Mouse (Mus musculus): ENCODE data around the gene Snx7.

Gene Snx7

DNA sequence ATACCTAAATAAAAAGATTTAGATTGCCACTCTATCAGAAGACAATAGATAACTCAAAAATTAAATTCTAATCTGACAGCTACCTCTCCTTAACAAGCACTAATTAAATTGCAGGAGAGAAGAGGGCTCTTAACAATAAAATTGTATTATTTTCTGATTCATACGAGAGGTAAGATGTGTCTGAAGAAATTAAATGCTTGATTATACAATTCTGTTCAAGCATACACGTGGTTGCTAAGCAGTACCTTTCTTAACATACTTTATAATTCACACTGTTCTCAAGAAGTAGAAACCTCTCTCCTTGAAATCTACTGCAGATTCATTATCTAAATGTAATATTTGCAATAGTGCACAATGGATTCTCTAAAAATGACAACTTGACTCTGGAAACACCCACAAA lies 54.5 kb downstream of the Snx7 start:
- DNase-seq = no peak

DNA sequence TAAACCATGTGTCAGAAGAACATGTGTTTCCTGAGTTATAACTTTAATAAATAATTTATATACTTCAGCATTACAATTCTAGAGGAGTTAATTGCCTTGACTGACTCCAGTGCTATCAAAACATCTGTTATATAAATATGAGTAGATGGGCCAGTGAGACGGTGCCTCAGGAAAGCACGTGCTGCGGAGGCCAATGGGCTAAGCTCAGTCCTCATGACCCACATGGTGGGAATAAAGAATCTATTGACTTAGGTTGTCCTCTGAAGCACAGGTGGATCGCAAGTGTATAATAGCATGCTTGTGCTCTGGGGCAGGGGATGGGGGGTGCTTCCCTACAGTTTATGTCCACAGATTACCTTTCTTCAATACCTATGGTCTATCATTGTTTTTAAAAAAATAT lies 56.6 kb downstream of the Snx7 start:
- no peak for DNase-seq

DNA sequence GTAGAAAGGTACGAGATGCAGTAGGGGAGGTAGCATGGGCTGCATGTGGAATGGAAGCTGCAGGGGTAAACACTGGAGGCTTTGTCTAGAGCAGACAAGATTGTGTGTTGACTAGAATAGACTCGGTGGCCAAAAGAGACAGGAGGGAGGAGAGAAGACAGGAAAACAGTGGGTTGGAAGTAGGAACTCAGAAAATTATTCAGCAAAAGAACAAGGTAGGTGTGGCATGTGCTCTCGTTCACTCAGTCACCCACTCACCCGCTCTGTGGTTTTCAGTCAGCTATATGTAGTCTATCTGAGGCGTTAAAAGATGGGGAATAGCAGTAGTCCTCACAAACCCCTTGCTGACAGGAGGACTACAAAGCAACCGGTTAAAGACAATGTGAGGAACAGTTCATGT lies 63.0 kb downstream of the Snx7 start:
- no peak for DNase-seq

DNA sequence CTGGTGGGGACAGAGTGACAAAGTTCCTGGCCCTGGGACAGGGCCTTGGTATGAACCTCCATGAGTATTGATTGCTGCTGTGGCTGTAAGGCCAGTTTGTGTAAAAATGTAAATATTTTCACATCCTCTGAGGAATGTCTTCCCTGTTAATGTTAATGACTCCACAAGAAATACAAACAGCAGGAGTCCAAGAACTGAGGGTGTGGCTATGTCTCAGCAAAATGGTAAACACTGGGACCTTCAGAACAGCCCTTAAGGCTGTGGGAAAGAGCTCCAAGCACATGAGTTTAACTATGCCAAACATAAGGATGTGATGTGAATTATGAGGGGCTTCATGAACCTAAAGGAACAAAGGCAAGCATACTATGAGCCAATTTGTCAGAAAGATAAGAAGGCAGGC lies 74.2 kb downstream of the Snx7 start:
- no peak for DNase-seq

DNA sequence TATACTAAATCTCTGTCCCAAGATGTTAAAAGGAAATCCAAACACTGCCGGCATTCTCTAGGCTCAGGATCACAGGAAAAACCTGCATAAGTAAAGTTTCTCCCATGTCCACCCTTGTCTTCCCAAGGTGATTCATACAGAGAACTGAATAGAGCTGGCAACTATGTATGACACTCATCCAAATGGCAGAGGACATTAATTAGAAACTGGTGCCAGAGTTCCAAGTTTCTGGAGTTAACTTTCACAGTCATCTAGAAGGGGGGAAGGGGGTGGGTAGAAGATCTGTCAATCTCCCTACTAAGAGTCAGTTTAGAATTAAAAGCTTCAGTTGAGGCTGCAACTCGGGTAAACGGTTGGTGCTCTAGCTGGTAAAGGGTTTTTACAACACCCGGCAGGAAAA lies 76.8 kb downstream of the Snx7 start:
- DNase-seq = no peak

DNA sequence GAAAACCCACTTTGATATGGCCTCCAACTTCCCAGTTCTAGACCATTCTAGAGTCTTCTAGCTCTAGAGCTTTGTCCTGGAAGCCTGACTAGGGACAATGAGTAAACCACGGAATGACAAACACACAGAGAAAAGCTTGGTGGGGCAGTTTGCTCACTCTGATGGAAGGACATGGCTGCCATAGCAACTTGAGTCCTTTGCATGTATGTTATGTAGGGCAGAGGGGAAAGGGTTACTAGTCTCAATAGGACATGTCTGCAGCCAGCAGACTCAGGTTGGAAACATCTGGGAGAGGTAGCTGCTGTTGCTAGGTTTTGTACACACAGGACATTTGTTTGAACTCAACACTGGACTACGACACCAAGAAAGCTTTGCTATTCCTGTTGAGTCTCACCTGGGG lies 77.5 kb downstream of the Snx7 start:
- DNase-seq = no peak

DNA sequence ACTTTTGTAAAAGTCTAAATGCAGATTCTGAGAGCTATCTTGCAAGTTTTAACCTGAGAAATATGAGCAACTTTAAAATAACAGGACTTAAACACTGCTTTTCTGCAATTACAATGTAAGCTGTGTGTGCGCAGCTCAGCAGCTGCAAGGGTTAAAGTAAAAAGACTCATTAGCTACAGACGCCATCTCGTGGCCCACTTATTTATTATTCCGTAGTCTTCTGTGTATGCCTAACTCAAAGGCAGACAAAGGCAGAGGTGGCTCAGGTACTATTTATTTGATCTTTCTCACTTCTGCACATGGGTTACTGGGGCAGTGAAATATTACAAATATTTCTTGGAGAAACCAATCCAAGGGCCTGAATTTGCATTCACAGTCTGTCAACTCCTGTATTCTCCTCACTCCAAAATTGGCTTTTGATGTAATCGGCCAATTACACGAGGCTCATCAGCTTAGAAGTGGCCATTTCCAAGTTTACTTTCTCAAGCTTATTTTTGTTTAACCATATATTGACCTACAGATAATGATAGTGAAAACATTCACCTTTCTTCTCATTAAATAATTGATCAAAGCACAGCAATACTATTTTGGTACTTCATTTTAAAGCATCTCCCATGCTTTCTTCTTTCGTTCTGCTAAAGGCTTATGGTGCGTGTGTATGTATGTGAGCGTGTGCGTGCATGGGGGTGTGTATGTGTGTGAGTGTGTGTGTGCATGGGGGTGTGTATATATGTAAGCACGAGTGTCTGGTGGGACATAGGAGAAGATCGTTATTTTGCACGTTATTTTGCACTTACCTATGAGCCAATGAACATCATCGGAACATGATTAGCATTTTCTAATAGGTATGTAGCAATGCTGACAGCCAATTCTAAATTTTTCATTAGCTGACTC lies 79.7 kb downstream of the Snx7 start:
- DNase-seq = no peak

DNA sequence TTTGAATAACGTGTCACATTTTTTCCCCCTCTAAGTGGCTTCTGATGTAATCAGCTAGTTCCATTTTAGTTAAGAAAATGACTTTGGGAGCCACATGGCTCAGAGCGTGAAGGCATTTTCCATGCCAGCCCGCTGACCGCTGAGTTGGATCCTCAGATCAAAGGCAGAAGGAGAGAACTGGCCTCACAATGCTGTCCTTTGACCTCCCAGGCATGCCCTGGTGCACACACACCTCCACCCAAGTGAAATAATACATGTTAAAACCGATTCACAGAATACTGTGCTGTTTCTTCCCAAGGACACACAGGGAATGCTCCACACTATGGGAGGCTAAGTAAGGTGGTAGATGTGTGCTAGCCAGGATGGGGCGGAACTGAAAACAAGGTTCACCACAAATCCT lies 81.5 kb downstream of the Snx7 start:
- DNase-seq = no peak

DNA sequence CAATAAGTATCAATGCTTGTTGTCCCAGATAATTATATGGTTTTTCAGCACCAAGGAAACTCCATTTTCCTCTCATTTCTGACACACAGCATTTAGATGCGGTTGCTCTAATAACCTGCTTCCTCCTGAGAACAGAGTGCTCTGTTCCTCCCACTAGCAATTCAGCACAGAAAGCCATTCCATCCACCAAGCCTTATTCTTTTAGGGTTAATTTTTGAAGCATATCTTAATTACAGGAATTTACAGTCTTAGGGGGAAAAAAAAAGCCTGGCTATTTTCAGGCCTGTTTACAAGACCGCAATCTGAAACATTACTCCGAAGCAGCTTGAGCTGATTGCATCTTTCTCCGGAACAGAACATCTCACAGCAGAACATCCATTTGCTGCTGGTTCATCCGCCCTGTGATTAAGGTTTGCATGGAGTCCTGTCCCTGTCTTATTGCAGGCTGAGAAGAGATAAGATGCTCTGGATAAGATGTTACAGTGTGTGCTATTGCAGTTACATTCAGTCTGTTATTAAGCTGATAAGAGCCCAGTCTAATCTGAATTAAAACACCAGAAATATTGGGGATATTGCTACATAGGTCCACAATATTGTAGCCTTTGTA lies 116.5 kb downstream of the Snx7 start:
- no peak for DNase-seq

DNA sequence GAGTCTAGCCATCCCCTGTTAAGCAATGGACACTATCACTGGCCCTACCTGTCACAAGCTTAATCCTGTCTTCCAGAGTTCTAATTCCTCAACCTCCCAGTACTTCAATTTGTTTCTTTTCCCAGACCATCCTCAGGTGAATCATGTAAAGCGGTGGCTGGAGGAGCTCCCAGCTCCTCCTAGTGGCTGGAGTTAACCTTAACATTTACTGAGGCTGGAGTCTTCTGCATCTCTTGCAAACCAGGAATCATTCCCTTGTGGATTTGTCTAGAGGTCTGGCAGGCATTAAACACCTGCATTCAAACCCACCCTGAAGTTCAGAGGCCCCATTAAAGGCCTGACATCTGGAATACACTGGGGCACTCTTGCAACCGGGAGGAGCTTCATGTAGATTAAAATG lies 117.1 kb downstream of the Snx7 start:
- no peak for DNase-seq

DNA sequence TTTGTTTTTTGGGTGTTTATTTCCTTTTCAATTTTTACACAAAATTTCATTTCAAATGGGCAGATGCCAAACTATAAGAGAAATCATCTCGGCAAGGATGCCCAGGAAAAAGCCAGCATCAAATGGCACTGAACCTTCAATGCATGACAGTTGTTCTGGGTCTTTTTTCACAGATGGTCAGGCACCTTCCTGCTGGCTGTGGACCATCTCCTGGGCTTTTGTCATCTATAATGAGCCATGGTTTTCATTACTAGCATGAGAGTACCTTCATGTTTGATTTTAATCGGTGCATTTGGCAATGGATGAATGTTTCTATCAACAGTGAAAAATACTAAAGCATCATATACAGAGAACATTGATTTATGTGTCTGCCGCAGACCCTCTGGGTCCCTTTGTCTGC lies 119.5 kb downstream of the Snx7 start:
- no peak for DNase-seq

DNA sequence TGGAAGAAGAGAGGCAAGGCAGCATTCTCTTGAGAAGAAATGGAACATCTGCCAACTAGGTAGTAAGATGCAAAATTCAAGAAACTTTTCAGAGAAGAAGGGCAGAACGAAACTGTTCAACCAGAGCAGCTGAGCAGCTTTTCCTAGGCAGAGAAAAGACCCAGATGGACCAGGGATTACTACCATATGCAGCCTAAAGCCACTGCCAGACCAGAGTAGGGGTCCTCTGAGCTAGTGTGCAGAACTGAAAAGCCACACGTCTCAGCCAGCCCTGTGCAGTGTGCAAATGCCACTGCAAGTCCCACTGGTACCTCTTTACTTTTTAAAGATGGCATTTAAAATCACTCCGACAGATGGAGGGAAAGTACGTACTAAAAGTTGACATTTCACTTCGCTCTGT lies 129.0 kb downstream of the Snx7 start:
- DNase-seq = no peak

DNA sequence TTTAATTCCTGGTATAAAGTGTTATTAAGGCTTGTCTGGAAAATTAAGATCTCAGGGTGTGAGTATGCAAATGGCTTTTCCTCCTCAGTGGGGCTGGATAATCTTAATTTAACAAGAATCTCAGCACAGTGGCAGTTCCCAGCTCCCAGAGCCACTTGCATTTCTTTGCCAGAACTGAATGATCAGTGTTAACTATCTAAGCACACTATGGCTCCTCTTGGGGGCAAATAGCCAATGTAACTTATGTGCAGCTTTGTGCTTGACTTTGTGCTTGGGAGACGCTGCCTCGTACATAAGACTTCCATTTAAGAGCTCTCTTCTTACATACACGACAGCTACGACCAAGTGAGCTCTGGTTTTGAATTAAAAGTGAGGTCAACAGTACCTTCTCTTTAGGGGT lies 136.1 kb downstream of the Snx7 start:
- DNase-seq = no peak
